Mouse (Mus musculus) cerebellum, adult 11-12 months (tissue): Measurements from ENCODE around the gene Kl.

ENCODE experiments used
- DNase-seq: peaks from one replicate; pipeline ENCODE4 v3.0.0; 2022

Gene Kl

DNA sequence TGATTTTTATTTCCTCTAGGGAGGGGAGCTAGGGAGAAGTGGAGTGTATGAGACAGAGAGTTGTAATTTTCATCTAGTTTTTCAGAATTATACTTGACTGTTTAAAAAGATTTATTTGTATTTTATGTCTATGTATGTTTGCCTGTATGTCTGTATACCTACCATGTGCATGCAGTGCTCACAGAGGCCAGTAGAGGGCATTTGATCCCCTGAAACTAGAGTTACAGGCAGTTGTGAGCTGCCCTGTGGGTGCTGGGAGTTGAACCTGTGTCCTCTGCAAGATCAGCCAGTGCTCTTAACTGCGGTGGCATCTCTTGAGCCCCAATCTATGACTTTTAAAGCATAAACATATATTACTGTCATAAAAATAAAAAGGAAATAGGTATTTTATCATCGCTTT lies 15.5 kb downstream of the Kl start:
- DNase-seq: no peak

DNA sequence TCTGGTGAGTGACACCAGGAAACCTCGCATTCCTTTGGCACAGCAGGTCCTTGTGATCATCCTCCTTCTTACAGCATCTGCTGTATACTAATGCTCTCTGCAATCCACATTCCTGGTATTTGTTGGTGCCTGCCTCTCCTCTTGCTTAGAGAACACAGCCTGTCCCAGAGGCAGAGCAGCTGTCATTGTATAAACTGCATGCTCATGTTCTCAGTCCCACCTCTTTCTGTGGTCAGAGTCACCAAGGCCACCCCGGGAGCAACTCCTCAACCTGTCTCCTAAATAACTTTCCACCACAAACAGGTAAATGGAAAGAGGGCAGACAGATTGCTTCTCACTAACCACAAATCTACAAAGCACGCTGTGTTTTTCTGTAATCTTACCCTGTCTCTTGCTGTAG lies 18.1 kb downstream of the Kl start:
- no peak for DNase-seq

DNA sequence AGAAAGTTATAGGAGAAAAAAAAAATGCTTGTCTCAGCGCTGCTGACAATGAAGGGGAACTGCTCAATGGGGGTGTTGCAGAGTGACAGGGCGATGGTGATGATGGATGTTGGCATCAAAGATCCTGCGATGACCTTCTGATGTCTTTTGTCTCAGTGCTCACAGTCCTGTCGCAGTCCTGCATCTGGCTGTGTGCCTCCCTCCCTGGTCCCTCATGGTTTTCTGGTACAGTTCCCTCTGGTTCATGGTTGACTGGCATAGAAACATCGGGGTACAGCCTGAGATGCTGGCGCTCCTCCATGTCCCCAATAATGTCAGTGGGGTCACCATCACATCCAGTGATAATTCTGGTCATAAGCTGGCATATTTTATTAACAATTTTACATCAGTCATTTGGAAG lies 18.7 kb downstream of the Kl start:
- DNase-seq: no peak

DNA sequence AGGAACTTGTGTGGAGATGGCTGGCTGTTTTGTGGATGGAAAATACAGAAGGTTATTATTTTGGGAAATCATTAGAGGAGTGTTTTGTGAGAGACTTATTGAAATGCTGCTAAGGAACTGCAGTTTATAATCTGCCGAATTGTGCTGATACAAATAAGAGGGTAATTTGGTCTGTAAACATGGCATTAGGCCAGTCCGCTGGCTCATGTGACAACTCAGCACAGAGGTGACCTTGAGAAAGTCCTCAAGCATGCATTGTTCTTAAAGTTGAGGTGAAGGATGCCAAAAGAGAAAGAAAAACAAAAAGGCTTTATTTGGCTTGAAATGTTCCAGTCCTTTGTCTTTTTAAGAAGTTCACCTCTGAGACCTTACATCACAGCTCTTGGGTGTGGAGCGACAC lies 21.8 kb downstream of the Kl start:
- DNase-seq: no peak

DNA sequence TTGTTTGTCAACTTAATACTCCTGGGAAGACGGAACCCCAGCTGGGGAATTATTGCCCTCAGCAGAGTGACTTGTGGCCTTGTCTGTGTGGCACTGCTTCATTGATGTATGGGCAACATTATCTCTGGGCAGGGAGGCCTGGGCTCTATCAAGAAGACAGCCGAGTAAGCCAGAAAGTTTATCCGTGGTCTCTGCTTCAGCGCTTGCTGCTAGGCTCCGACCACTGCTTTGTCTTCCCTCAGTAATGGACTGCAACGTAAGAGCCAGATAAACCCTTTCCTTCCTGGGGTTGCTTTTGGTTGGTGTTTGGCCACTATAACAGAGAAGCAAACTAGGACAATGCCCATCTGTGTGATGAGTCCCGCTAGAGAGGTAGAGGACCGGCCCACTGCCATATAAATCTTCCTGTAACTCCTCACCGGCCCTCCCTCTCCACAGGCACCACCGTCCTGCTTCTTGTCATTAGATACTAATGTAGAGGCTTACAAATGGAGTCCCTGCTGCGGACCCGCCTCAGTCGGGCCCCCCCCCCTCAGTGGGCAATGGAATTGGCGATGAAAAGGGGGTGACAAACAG lies 25.1 kb downstream of the Kl start:
- no peak for DNase-seq

DNA sequence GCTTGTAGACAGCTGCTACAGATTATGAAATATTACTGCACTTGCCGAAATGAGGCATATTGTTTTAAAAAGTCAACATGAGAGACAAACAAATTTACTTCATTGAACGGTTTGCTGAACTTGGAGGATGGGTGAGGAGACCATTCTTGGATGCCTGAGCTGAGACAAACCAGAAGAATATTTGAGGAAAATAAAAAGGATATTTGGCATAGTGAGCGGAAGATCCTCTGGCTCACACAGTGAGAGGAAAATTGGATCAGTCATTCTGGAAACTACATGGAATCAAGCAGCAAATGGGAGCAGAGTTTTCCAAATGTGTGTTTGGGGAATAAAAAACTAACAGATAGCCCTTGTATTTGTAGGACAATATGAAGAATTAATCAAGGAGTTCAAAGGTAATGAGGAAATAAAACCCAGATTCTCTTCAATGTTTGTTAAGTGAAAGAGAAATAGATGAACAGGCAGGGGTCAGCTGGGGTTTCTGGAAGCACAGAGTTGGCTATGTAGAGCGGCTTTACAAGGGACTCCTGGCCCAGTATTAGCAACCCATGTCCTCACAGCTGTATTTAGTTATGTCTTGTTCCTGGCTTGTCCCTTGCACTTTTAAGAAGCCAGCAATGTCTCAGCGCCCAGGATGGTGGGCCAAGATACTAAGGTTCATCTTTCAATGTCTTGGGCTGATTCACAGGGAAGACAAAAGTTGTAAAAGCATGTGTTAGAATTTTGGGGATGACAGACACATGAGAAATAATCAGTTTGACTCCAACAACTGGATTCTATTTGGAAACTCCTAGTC lies 27.1 kb downstream of the Kl start:
- no peak for DNase-seq

DNA sequence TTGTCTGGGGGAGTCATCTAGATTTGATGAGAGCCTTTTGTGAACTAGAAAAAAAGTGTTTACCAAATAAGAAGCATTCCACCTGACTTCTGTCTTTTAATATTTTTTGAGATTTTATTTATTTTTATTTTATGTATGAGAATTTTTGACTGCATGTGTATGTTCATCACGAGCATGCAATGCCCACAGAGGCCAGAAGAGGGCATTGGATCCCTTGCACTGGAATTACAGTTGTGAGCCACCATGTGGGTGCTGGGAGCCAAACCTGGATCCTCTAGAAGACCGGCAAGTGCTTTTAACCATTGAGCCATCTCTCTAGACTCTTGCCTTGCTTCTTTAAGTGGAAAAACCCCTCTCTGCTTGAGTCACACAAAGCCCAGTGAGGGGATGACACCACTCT lies 29.7 kb downstream of the Kl start:
- no peak for DNase-seq

DNA sequence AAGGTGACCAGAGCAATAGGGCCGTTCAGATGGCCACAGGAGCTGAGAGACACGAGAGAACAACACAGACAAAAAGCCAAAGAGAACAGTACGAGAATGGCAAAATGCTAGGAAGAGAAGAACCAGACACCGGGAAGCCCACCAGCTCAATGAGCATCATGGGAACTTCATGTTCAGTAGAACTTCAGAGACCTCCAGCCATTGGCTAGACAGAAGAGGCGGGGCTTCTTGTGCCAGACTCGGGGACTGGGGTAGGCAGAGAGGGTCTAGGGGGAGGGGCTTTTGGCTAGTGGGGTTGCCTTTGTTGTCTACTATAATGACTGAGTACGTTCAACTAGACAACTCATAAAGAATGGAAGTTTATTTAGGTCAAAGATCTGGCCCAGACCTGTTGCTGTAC lies 41.7 kb downstream of the Kl start:
- no peak for DNase-seq

DNA sequence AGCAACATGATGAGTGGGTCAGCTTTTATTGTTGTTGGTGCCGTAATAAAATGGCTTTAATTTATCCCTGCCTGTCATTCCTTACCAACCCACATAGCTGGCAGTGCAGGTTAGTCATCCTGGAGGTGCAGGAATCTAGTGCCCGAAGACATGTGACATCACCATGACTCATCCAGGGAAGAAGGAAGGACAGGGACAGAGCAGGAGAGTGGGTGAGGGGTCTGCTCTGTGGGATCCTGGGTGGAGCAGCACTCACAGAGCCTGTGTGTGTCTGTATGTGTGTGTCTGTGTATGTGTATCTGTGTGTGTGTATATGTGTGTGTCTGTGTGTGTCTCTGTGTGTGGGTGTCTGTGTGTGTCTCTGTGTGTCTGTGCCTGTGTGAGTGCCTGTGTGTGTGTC lies 44.2 kb downstream of the Kl start:
- no peak for DNase-seq

DNA sequence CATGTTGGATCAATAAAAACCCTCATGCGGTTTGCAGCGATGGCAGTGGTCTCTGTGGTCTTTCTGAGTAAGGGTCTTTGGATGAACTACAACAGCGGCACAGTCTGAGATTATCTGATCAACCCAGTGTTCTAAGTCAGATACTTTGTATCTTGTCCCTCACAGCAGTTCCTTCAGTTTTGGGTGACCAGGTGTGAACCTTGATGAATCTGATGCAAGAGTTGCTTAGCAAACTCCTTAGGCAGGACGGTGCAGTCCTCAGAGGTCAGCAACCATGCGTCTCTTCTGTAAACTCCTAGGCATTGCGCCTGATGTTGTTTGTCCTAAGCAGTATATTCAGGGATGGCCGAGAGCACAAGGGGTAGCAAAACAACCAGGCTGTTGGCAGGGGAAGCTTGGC lies 48.7 kb downstream of the Kl start:
- no peak for DNase-seq

DNA sequence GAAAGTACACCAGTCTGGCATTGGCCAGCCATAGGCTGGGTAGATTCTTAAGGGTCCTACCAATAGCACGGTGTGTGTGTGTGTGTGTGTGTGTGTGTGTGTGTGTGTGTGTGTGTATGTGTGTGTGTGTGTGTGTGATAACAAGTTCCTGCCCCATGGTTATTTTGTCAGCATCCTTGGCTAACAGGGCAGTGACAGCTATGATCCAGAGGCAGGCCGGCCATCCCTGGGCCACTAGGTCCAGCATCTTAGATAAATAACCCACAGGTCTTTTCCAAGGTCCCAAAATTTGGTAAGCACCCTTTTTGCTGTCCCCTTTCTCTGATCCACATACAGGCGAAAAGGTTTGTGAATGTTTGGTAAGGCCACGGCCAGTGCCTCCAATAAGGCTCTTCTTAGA lies 49.6 kb downstream of the Kl start:
- DNase-seq: no peak

DNA sequence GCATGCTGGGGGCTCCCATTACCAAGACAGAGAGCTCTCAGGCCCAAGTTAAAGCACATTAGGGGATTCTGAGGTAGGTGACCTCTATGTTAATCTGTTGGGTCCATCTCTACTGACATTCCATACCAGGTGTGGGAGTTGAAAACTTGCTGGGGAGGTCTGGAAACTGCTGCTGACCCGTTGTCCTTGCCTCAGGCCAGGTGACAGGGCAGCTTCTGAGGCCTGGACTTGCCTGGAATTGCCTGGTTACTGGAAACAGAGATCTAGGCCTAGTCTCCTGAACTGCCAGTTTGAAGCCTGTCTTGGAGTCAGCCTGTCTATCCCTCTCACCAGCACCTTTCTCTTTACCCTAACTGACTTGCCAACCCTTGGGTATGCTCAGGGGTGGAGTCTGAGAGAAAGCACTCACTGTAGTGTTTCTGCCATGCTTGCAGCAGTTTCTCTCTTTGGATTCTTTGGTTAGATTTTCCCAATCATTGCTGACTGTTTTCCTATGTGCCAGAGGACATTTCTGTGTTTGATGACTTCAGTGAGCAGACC lies 51.9 kb downstream of the Kl start:
- DNase-seq: no peak

DNA sequence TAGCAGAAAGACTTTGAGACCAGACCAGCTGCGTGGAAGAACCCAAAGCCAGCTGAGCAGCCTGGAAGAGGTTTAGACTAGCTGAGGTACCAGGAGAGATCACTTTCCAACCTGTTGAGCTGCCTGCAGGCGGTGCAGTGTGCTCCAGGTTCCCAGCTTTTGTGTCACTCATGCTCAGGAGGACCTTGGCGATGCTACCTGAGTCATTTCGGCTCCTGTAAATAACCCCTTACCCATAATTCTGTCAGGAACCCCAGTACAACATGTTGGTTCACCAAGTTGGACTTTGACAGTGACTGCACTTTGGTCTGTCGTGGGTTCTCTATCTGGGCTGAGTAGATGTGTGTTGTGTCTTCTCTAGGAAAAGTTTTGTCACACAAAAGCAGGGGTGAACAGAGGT lies 66.0 kb downstream of the Kl start:
- no peak for DNase-seq

DNA sequence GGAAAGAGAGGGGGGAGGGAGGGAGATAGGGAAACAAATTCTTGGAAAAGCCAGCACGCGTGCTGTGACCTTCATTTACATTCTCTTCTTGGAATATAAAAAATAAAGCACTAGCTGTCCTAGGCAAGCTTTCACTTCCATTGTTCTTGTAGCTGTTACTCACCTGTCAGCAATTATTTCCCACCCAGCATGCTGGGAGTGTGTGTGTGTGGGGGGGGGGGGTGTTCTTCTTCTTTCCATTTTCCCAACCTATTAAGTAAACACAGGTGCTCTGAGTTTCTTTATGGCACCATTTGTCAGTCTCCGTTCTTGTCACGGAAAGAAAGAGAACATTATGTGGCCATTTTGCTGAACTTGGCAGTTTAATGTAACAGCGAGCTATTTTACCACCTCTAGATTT lies 66.6 kb downstream of the Kl start:
- DNase-seq: no peak

DNA sequence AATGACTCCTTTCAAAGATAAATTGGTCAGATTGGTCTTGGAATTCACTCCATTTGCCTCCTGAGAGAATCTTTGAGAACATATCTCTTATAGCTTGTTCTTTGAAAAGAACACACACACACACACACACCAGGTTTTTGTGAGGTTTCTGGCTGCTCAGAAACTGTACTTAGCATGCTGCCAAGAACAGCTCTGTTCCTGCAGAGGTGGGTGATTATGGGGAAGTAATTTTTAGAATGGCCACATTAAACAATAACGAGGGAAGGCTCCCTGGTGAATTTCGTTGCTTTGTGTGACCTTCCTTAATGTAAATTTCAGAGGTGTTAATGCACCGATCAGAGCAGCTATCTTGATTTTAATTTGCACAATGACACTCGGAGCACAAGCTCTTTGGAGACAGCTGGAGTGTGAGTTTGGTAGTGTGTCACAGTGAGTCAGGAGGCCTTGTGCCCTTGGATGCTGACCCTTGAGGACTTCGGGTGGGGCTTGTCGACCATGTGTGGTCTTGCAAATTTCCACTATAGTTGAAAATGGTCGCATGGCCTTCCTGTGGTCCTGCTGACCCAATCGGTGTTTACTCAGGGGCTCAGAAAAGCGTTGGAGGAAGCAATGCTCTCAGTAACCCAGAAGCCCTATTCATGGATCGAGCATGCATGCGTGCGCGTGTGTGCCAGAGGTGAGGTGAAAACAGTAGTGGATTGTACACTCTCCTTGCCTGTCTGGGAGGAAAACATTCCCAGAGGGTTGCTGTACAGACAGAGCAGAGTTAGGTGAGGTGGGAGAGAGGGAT lies 67.8 kb downstream of the Kl start:
- DNase-seq: no peak

DNA sequence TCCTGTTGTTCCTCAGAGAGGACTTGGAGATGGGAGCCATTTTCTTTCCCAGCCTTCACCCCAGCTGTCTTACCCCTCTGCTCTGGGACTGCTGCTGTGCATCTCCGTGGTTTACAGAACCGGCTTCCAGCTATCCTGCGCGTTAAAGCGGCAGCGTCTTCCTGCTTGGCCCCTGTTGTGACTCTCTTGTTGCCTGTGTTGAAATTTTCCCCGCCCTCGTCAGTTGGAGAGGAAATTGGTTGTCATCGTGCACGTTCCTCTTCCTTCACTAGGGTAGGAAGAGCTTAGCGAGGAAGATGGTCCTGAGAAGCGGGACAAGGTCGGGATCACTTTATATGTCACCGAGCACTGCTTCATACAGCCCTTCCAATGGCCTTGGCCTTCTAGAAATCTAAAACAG lies 68.4 kb downstream of the Kl start:
- no peak for DNase-seq

DNA sequence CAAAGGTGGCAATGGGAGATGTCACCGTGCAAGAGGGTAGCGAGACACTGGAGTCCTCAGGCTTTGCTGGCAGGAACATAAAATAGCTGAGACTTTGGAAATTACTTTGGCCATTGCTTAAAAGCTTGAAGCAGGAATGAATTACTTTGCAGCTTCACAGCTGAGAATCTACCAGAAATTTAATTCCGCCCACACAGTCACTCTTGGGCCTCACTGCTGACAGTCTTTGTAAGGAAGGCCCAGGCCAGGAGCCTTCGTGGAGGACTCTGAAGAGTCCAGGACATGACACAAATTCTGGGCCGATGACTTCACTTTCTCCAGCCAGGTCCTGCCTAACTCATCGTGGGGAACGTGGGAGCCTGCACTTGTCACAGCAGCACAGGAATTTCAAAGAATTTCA lies 69.6 kb downstream of the Kl start:
- no peak for DNase-seq

DNA sequence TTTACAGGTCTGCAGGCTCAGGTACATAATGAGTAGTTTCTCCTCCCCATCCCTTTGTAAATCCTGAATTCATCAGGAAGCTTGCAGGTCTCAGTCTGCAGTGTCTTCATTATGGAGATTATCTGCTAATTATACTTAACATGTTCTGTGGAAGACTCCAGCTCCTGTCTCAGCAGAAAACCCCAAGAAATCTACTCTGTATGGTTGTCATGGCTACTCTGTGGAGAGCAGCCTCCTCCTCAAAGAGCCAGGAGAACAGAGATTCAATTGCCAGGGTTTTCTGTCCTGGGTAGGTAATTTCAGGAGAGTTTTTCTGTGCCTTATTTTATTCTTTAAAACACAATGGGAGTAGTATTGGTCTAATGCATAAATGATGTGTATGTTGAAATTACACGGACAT lies 70.5 kb downstream of the Kl start:
- DNase-seq: no peak

DNA sequence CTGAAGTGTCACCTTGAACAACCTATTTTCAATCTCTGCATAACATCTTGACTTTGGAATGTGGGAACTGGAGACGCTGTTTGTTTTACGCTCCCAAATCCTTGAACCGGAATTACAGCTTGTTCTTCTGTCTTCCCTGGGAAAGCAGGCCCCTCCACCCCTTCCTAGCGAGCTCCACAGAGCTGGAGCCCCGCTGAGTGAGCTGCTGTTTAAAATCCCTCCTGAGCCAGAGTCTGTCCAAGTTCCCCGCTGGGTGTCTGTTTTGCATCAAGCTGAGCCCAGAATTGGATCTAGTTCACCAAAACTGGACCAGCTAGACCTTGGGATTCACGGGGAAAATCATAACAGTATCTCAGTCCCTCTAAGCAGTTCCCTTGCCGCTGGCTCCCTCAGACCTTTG lies 71.1 kb downstream of the Kl start:
- peak; percentile 78 for DNase-seq

DNA sequence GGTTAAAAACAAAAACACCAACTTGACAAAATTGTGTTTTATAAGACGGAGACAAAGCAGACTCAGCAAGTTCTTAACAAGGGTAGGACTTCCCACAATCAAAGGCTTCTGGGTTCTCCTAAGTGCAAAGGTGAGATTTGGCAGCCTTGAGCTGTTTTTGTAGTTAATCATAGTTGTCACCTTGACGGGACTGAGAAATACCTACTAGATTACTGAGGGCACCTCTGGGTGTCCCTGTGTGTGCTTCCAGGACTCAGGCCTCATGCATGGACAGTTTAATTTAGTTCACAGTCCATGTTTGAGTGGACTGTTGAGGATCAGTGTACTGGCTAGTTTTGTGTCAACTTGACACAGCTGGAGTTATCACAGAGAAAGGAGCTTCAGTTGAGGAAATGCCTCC lies 72.1 kb downstream of the Kl start:
- DNase-seq: no peak

DNA sequence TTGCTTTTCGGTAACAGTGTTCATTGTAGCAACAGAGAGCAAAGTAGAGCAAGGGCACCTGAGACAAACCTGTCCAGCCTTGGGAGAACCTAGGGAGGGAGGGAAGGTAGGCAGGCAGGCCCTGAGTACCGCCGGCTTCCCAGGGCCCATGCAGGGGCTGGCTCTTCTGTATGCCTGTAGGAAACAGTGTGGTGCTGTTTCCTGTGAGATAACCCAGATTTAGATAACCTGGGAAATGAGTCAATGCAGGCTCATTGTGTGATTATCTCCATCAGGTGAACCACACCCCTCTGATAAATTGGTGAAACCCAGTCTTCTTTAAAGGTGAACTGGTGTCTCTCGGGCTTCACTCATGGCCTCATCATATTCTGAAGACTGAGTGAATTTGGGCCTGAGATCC lies 73.7 kb downstream of the Kl start:
- DNase-seq: no peak

DNA sequence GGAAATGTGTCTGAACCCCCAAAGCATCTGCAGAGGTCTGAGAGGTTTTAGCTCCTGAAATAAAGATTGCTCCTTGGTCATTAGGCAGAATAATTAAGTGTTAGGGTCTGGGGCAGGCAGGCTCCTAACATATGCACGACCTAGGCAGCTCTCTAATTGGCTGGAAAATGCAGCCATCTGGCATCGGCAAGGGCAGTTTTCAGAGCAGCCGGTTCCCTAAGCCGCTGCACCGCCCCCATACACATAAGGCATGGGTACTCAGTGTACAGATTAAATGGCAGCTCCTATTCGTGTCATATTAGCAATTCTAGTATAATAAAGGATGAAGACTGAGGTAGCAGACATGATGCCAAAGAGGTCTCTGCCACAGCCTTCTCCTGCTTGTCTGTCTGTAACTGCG lies 74.8 kb downstream of the Kl start:
- peak; percentile 45 for DNase-seq

DNA sequence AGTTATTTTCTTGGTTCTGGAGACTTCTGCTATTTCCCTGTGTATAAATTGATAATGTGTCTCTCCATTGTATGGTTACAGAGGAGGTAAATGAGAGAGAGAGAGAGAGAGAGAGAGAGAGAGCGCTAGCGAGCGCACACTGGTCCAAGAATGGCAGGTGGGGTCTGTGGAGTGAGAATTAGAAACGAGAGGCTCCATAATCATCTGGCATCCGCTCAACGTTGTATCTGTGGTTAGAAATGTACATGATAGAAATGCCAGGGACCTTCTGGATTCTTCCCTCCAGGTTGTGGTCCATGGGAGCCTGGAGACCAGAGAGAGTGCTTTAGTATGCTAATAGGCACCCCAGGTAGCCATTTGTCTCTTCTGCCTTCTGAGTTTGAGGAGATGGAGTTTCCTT lies 76.5 kb downstream of the Kl start:
- no peak for DNase-seq
